Mouse (Mus musculus): ENCODE results near the gene Tiam1. TPM values are rescaled to one million over a fixed set of nuclear protein-coding genes. Genes with fewer than 3 reads are reported as not detected.

Gene Tiam1
- total RNA-seq, 2 experiments from 2014 or later: 67.9 to 73.4 TPM

GRCm38 (mm10) chr16:89813536-89813935, 330.0 kb downstream of the Tiam1 start:
- DNase-seq (ENCODE audit: low spot score in 2 of 2): no peak

- no peak for DNase-seq (ENCODE audit: low spot score in 2 of 2)
Measured at GRCm38 (mm10) chr16:89812891-89813290, 330.7 kb downstream of the Tiam1 start.

GRCm38 (mm10) chr16:89810398-89810797, 333.2 kb downstream of the Tiam1 start:
- no peak for DNase-seq (ENCODE audit: low spot score in 2 of 2)

- no peak for DNase-seq (ENCODE audit: low spot score in 2 of 2)
Measured at GRCm38 (mm10) chr16:89808168-89808567, 335.4 kb downstream of the Tiam1 start.

- no peak for DNase-seq (ENCODE audit: low spot score in 2 of 2)
Measured at GRCm38 (mm10) chr16:89805946-89806345, 337.6 kb downstream of the Tiam1 start.

GRCm38 (mm10) chr16:89805210-89805609, 338.4 kb downstream of the Tiam1 start:
- no peak for DNase-seq (ENCODE audit: low spot score in 2 of 2)

GRCm38 (mm10) chr16:89801493-89801892, 342.1 kb downstream of the Tiam1 start:
- no peak for DNase-seq (ENCODE audit: low spot score in 2 of 2)

- DNase-seq (ENCODE audit: low spot score in 2 of 2): no peak
Measured at GRCm38 (mm10) chr16:89799772-89800171, 343.8 kb downstream of the Tiam1 start.

GRCm38 (mm10) chr16:89796566-89796965, 347.0 kb downstream of the Tiam1 start:
- no peak for DNase-seq (ENCODE audit: low spot score in 2 of 2)

- no peak for DNase-seq (ENCODE audit: low spot score in 2 of 2)
Measured at GRCm38 (mm10) chr16:89789792-89790434, 353.7 kb downstream of the Tiam1 start.

GRCm38 (mm10) chr16:89785795-89786194, 357.8 kb downstream of the Tiam1 start:
- no peak for DNase-seq (ENCODE audit: low spot score in 2 of 2)

GRCm38 (mm10) chr16:89779705-89780104, 363.9 kb downstream of the Tiam1 start:
- DNase-seq (ENCODE audit: low spot score in 2 of 2): no peak

- DNase-seq (ENCODE audit: low spot score in 2 of 2): no peak
Measured at GRCm38 (mm10) chr16:89777450-89777849, 366.1 kb downstream of the Tiam1 start.

GRCm38 (mm10) chr16:89774553-89774913, 369.0 kb downstream of the Tiam1 start:
- no peak for DNase-seq (ENCODE audit: low spot score in 2 of 2)

GRCm38 (mm10) chr16:89773657-89774552, 369.7 kb downstream of the Tiam1 start:
- peak; percentile 64 to 78 for DNase-seq (ENCODE audit: low spot score in 2 of 2)

- DNase-seq (ENCODE audit: low spot score in 2 of 2): no peak
Measured at GRCm38 (mm10) chr16:89765919-89766318, 377.6 kb downstream of the Tiam1 start.

- no peak for DNase-seq (ENCODE audit: low spot score in 2 of 2)
Measured at GRCm38 (mm10) chr16:89765470-89765869, 378.1 kb downstream of the Tiam1 start.

GRCm38 (mm10) chr16:89763812-89764211, 379.8 kb downstream of the Tiam1 start:
- DNase-seq (ENCODE audit: low spot score in 2 of 2): no peak

- DNase-seq (ENCODE audit: low spot score in 2 of 2): no peak
Measured at GRCm38 (mm10) chr16:89762523-89762922, 381.0 kb downstream of the Tiam1 start.

GRCm38 (mm10) chr16:89762096-89762495, 381.5 kb downstream of the Tiam1 start:
- DNase-seq (ENCODE audit: low spot score in 2 of 2): no peak

GRCm38 (mm10) chr16:89757384-89757783, 386.2 kb downstream of the Tiam1 start:
- DNase-seq (ENCODE audit: low spot score in 2 of 2): no peak

GRCm38 (mm10) chr16:89754709-89755108, 388.9 kb downstream of the Tiam1 start:
- DNase-seq (ENCODE audit: low spot score in 2 of 2): no peak

All from adrenal gland, postnatal 4 days (tissue).